Mouse (Mus musculus) ES-E14 (cell line): Measurements from ENCODE around the gene Camsap2. TPM values are rescaled to one million over a fixed set of nuclear protein-coding genes. Genes with fewer than 3 reads are reported as not detected.

Source experiments
- DNase-seq: peaks from one replicate; pipeline ENCODE4 v3.0.0-alpha.2; 2013; ENCODE audit warnings: low read depth, low spot score
- H3K27ac ChIP-seq: 2 replicates; pipeline ENCODE4 v1.5.1; 2012; ENCODE audit warnings: low read depth, mild to moderate bottlenecking, low read length, moderate library complexity, mixed read lengths; ENCODE audit not compliant: poor library complexity, insufficient read depth, severe bottlenecking
- H3K36me3 ChIP-seq: 2 replicates; pipeline ENCODE4 v1.6.1; 2012; ENCODE audit warnings: mild to moderate bottlenecking, low read length, moderate library complexity, mixed read lengths; ENCODE audit not compliant: control insufficient read depth, poor library complexity, insufficient read depth, severe bottlenecking
- H3K4me1 ChIP-seq, 2 experiments: fragments of 150-350 bp in 1 of 2; sonication (generic) in 1 of 2; 2 replicates each; pipeline ENCODE4 v1.6.1; 2012; ENCODE audit warnings: low read length in 2 of 2, mild to moderate bottlenecking in 1 of 2, mixed read lengths in 1 of 2; ENCODE audit not compliant: control insufficient read depth in 2 of 2, insufficient read depth in 2 of 2, poor library complexity in 1 of 2
- H3K4me3 ChIP-seq, 2 experiments: fragments of 150-350 bp in 1 of 2; sonication (generic) in 1 of 2; 2 replicates each; pipeline ENCODE4 v1.5.1; 2012; ENCODE audit warnings: low read length in 2 of 2, low read depth in 1 of 2, mild to moderate bottlenecking in 1 of 2, mixed read lengths in 1 of 2; ENCODE audit not compliant: insufficient read depth in 1 of 2, poor library complexity in 1 of 2, severe bottlenecking in 1 of 2
- H3K9ac ChIP-seq: 2 replicates; pipeline ENCODE4 v1.6.1; 2012; ENCODE audit warnings: low read depth, mild to moderate bottlenecking, low read length, mixed read lengths; ENCODE audit not compliant: poor library complexity, insufficient read depth, severe bottlenecking
- H3K9me3 ChIP-seq: fragments of 150-350 bp; sonication (generic); 2 replicates; pipeline ENCODE4 v1.6.1; 2012; ENCODE audit warnings: low read depth, mild to moderate bottlenecking, low read length; ENCODE audit not compliant: control insufficient read depth, insufficient read depth
- CHD2 ChIP-seq: IDR thresholded peaks from 2 replicates; pipeline ENCODE4 v1.6.1; 2014; ENCODE audit warnings: mild to moderate bottlenecking, low read depth, low read length, inconsistent platforms
- HCFC1 ChIP-seq: IDR thresholded peaks from 2 replicates; pipeline ENCODE4 v1.6.1; 2012; ENCODE audit warnings: low read length, inconsistent platforms, borderline replicate concordance; ENCODE audit not compliant: insufficient read depth
- MAFK ChIP-seq: IDR thresholded peaks from 2 replicates; pipeline ENCODE4 v1.6.1; 2014; ENCODE audit warnings: mild to moderate bottlenecking, low read depth, low read length, inconsistent platforms; ENCODE audit not compliant: insufficient read depth
- ZC3H11A ChIP-seq: IDR thresholded peaks from 2 replicates; pipeline ENCODE4 v1.6.1; 2012; ENCODE audit warnings: low read depth, mild to moderate bottlenecking, inconsistent platforms, low read length, borderline replicate concordance
- ZNF384 ChIP-seq: IDR thresholded peaks from 2 replicates; pipeline ENCODE4 v1.6.1; 2012; ENCODE audit warnings: low read depth, low read length, inconsistent platforms
- in situ Hi-C, 2 experiments: fragments of 600-800 bp; cut with MboI; formaldehyde crosslinking; loops; one replicate each; pipeline ENCODE4 v1.15.1; 2025; ENCODE audit warnings: low sequenced_read_pairs in 2 of 2, inconsistent platforms in 1 of 2; ENCODE audit not compliant: unreplicated experiment in 2 of 2
- total RNA-seq: library from RNA; depleted of rRNA; stranded (reverse); fragments of 300-350 nt; gene quantifications from 2 replicates; pipeline ENCODE4 v1.2.3, GENCODE M21; 2012

Camsap2 gene
- total RNA-seq, 1 experiment, result 20.3 TPM

GRCm38 (mm10) chr1:136226626-136227025, 119.3 kb downstream of the Camsap2 start:
- Histone ChIP-seq H3K9ac (no peak overlapping the region), H3K36me3 (peaks cover 41% of the 10 kb centered on the region), H3K4me3 (no peak overlapping the region), H3K27ac (no peak overlapping the region), H3K9me3 (no peaks in the 10 kb centered on the region), H3K4me1 (peaks cover 5 to 38% of the 10 kb centered on the region in 2 experiments; a peak in 3 of 4 replicates)
- TF ChIP-seq ZNF384, result no peak
- TF ChIP-seq ZC3H11A, result no peak
- no peak for TF ChIP-seq CHD2
- TF ChIP-seq HCFC1, result no peak
- TF ChIP-seq MAFK, result no peak
- DNase-seq, result no peak
- in situ Hi-C loops, result no loop called here

GRCm38 (mm10) chr1:136225846-136226245, 120.1 kb downstream of the Camsap2 start:
- Histone ChIP-seq H3K9ac (no peak overlapping the region), H3K36me3 (peaks cover 41% of the 10 kb centered on the region), H3K4me3 (no peak overlapping the region), H3K4me1 (peaks cover 5 to 32% of the 10 kb centered on the region in 2 experiments; a peak in 3 of 4 replicates), H3K9me3 (no peaks in the 10 kb centered on the region), H3K27ac (no peak overlapping the region)
- no peak for TF ChIP-seq ZC3H11A
- TF ChIP-seq ZNF384, result no peak
- no peak for TF ChIP-seq HCFC1
- no peak for TF ChIP-seq CHD2
- no peak for TF ChIP-seq MAFK
- no peak for DNase-seq
- in situ Hi-C loops, result no loop called here

DNA sequence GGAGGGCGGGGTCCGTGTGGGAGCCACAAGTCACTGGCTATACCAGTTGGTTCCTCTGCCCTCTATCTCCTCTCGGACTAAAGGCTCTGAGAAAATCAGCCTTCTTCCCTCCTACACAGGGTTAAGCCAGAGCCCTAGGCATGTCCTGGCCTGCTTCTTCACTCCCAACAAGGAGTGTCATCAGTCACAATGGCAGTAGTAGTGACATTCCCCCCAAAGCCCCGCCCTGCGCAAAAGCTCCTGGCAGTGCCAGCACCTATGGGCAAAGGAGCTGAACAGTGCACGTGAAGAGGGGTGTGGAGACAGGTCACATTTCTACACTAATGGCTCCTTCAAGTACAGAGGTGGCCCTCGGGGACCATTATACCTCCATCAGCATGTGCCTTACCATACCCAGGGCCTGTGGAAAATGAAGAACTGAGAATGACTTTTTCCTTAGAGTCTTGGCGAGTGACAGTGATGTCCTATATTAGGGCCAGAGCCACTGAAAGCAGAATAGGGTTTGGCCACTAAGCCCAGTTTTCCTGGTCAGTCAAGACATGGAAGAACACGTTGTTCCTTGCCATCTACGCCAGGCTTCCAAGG, 122.1 kb downstream of the Camsap2 start:
- no peak overlapping the region for H3K4me3 ChIP-seq
- peaks cover 46% of the 10 kb centered on the region for H3K36me3 ChIP-seq
- H3K9ac ChIP-seq, result no peak overlapping the region
- in situ Hi-C loops, result no loop called here
- H3K27ac ChIP-seq, result no peak overlapping the region
- peaks cover 0 to 16% of the 10 kb centered on the region in 2 experiments; a peak in 3 of 4 replicates for H3K4me1 ChIP-seq
- H3K9me3 ChIP-seq, result no peaks in the 10 kb centered on the region
- TF ChIP-seq HCFC1, result no peak
- no peak for TF ChIP-seq MAFK
- TF ChIP-seq CHD2, result no peak
- TF ChIP-seq ZNF384, result no peak
- no peak for TF ChIP-seq ZC3H11A
- no peak for DNase-seq

DNA sequence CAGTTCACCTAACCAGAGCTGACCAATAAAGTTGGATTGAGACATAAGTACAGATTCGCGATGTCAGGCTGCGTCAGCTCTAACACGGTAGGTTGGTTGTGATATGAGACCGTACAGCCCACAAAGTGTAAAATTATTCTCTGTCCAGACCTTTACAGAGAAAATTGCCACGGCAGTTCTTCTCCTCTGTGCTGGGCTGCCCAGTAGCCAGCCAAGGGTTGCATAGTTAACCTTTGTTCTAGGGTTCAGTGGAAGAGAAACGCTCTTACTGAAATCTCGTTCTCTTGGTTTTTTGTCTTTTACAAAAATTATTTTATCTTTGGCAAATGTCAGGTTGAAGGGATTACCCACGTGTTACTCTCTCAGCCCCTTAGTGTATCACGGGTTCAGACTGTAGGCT, 123.5 kb downstream of the Camsap2 start:
- Histone ChIP-seq H3K9me3 (no peaks in the 10 kb centered on the region), H3K36me3 (peaks cover 52% of the 10 kb centered on the region)

More for the DNA sequence above, 123.5 kb downstream of the Camsap2 start:
- no peak for DNase-seq
- Histone ChIP-seq H3K9ac (no peak overlapping the region), H3K27ac (no peak overlapping the region), H3K4me1 (peaks cover 0 to 6% of the 10 kb centered on the region in 2 experiments; a peak in 1 of 4 replicates), H3K4me3 (no peak overlapping the region)
- in situ Hi-C loops, result no loop called here
- TF ChIP-seq CHD2, result no peak
- no peak for TF ChIP-seq MAFK
- TF ChIP-seq ZC3H11A, result no peak
- TF ChIP-seq HCFC1, result no peak
- no peak for TF ChIP-seq ZNF384
